In the genomic region with DNA sequence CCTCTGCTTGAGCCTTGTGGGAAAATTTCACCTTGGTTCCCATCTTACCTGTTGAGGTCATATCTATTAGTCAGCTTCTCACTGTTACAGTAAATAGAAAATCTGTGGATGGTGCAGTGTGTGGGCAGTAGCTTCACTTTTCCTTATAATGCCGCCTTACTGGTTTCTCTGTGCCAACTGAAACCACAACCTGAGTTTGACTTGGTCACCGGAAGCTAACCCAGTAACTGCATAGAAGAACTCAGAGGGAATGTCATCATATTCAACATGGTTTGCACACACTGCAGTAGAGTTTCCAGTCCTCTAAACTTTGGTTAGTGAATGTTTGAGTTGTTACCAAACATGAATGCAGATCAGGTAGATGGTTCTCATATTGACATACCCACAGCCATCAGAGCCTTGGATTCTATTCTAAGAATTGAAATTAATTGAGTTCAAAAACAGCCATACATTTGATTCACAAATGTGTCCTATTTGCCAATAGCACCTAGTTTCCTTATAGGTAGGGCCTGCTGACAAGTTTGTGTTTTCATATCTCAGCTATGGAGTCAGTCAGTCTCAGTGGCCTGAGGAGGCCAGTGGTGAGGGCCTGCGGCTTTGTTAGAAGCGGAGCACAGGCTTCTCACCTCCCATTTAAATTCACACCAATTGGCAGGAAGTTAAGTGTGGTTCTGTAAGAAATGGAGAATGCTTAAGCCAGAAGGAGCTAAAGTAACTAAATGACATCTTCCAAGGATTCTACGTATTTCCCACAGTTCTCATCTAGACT, we compare ENCODE assay signal across 17 mouse cellular contexts. TPM values are rescaled to one million over a fixed set of nuclear protein-coding genes. Genes with fewer than 3 reads are reported as not detected.
A peak's percentile ranks its signal among the peaks of the same experiment; 100 is the strongest.
DNase-seq lines count a peak whose midpoint lies in the region; ATAC-seq and TF ChIP-seq lines count a peak whose summit lies in the region.
"Had no signal": no experiment of that assay in that cellular context is flagged by ENCODE, and none has a peak within 500 bp of the region (broad histone marks: within the 10 kb centered on the region; RNA-seq: fewer than 3 reads in every experiment).

No protein-coding gene starts in this region.

- DNase-seq in heart, adult 11 months: peak; percentile 80
- DNase-seq in heart, adult 2 months: no peak
- peak; percentile 43 to 69 for DNase-seq in natural killer cell, adult 2 months (ENCODE audit: low spot score in 2 of 2)
- DNase-seq in adrenal gland, postnatal 25 days: no peak
- DNase-seq in thymus, adult 2 months: no peak
- DNase-seq: adrenal gland, adult 2 months; adrenal gland, postnatal 36 days; cerebellum, adult 11 months; cerebellum, adult 9-10 months; cerebellum, postnatal 25 days; gastrocnemius, postnatal 36 days had no signal

- no peak for TF ChIP-seq CTCF in heart, adult 2 months (IDR thresholded peaks at IDR 0.05)
- TF ChIP-seq CTCF in thymus, adult 2 months (IDR thresholded peaks at IDR 0.05; ENCODE audit: borderline replicate concordance, control insufficient read depth, extremely low read depth, insufficient read depth, low read length, poor library complexity): no peak

- no peak for TF ChIP-seq POLR2A in heart, adult 2 months (IDR thresholded peaks at IDR 0.05; ENCODE audit: insufficient read depth, low read depth, low read length)
- no peak for TF ChIP-seq POLR2A in thymus, adult 2 months (IDR thresholded peaks at IDR 0.05; ENCODE audit: control insufficient read depth, extremely low read depth, insufficient read depth, low read length, poor library complexity)

- H3K4me3 ChIP-seq in heart, adult 2 months: no peak overlapping the region
- H3K4me3 ChIP-seq in thymus, adult 2 months (ENCODE audit: control insufficient read depth, insufficient read depth, low read length): no peak overlapping the region
- H3K4me3 ChIP-seq: embryonic facial prominence, embryonic 13.5 days; forebrain, embryonic 13.5 days; heart, embryonic 12.5 days; hindbrain, embryonic 15.5 days had no signal

- intact Hi-C loops in heart, adult 2 months (cut with DNase I): loop anchor here (10.0 kb wide), 1 partner anchor 445 kb away; no protein-coding TSS in a partner anchor

- H3K27me3 ChIP-seq in heart, adult 2 months (ENCODE audit: control insufficient read depth, insufficient read depth, low read length): no peaks in the 10 kb centered on the region
- no peaks in the 10 kb centered on the region for H3K27me3 ChIP-seq in thymus, adult 2 months (ENCODE audit: control insufficient read depth, insufficient read depth, low read length)
- H3K27me3 ChIP-seq: embryonic facial prominence, embryonic 13.5 days; forebrain, embryonic 13.5 days; heart, embryonic 12.5 days; hindbrain, embryonic 15.5 days had no signal

- peak; percentile 39 for ATAC-seq in CD4-positive, CD25-positive, alpha-beta regulatory T cell, adult 4 months
- peak; percentile 28 for ATAC-seq in inflammation-experienced regulatory T-cells, adult 6 months
- ATAC-seq: forebrain, embryonic 13.5 days had no signal

- H3K4me1 ChIP-seq in heart, adult 2 months (ENCODE audit: control insufficient read depth, insufficient read depth, low read length): peaks cover 7% of the 10 kb centered on the region
- H3K4me1 ChIP-seq in thymus, adult 2 months (replicated peaks; ENCODE audit: control insufficient read depth, insufficient read depth, low read length): no peaks in the 10 kb centered on the region
- H3K4me1 ChIP-seq: embryonic facial prominence, embryonic 13.5 days; heart, embryonic 12.5 days; hindbrain, embryonic 15.5 days had no signal

- H3K9ac ChIP-seq in heart, adult 2 months (ENCODE audit: low read depth, low read length): no peak overlapping the region
- H3K9ac ChIP-seq: embryonic facial prominence, embryonic 13.5 days; forebrain, embryonic 13.5 days; heart, embryonic 12.5 days; hindbrain, embryonic 15.5 days had no signal

- H3K36me3 ChIP-seq in heart, adult 2 months (ENCODE audit: control insufficient read depth, insufficient read depth, low read length): peaks cover 25% of the 10 kb centered on the region
- H3K36me3 ChIP-seq in thymus, adult 2 months (ENCODE audit: control insufficient read depth, insufficient read depth, low read length): no peaks in the 10 kb centered on the region
- H3K36me3 ChIP-seq: embryonic facial prominence, embryonic 13.5 days; heart, embryonic 12.5 days; hindbrain, embryonic 15.5 days had no signal

- H3K79me2 ChIP-seq in heart, adult 2 months (replicated peaks; ENCODE audit: control insufficient read depth, insufficient read depth, low read length): peaks cover 8% of the 10 kb centered on the region

- no peak overlapping the region for H3K27ac ChIP-seq in heart, adult 2 months
- H3K27ac ChIP-seq in thymus, adult 2 months (ENCODE audit: control insufficient read depth, insufficient read depth, low read length): no peak overlapping the region
- H3K27ac ChIP-seq: embryonic facial prominence, embryonic 13.5 days; hindbrain, embryonic 15.5 days had no signal

- whole genome bisulfite sequencing in heart, adult 2 months: 88% methylated on average over 5 of the region's 5 CpGs
- WGBS in thymus, adult 2 months: 81% methylated on average over 5 of the region's 5 CpGs

- TF ChIP-seq EP300 in heart, adult 2 months (IDR thresholded peaks at IDR 0.05; ENCODE audit: insufficient read depth, low read depth, low read length): no peak

RNA-seq across cellular contexts. Expression of a gene that starts 44.5 kb away (rescaled TPM):
- total RNA-seq in heart, adult 2 months (2021): 100 to 1,000 TPM; 161 to 199 TPM
- polyA plus RNA-seq in heart, adult 2 months (2012; rRNA removed): 31.1 TPM in 2 replicates
- 100 to 1,000 TPM in 1 of 2 experiments, 10 to 100 TPM in 1; 87.0 to 104 TPM for polyA plus RNA-seq in CD4-positive, CD25-positive, alpha-beta regulatory T cell, adult 4 months (2017; shearing (Covaris generic))
- 10 to 100 TPM; 32.1 to 97.7 (median 96.1) TPM for polyA plus RNA-seq in inflammation-experienced regulatory T-cells, adult 6 months (2017; shearing (Covaris generic))
- total RNA-seq in adrenal gland, postnatal 25 days (2021): 133 and 178 TPM in 2 replicates
- polyA plus RNA-seq in thymus, adult 2 months (2012; rRNA removed): 13.5 and 19.1 TPM in 2 replicates

Comparison
In these comparisons a context has a peak if more than half of its experiments do, and no peak if none do; other contexts are left out.
1. DNase-seq: peak in heart, adult 11 months (single experiment) and natural killer cell, adult 2 months (2 of 2); none in heart, adult 2 months (0 of 2), adrenal gland, postnatal 25 days (single experiment) and thymus, adult 2 months (single experiment).